Mouse (Mus musculus) heart, postnatal 25 days (tissue): ENCODE measurements around the gene Pacsin1. TPM values are rescaled to one million over a fixed set of nuclear protein-coding genes. Genes with fewer than 3 reads are reported as not detected.

Source experiments
- total RNA-seq, 2 experiments: library from RNA; stranded (reverse); gene quantifications; 2 replicates each; pipeline ENCODE4 v1.2.3; 2021

Gene Pacsin1
- total RNA-seq, 2 experiments from 2014 or later = 0.25 to 0.62 TPM

Other genes starting within 250 kb of the Pacsin1 start
- under 1 TPM; 0.11 to 0.44 TPM for gene Grm4, start 134.1 kb upstream of the Pacsin1 start, total RNA-seq
- 10 to 100 TPM; 35.2 to 42.0 TPM for gene Hmga1, start 99.0 kb upstream of the Pacsin1 start, total RNA-seq
- gene AI413582, start 89.8 kb upstream of the Pacsin1 start, total RNA-seq = 1 to 10 TPM; 7.3 to 7.7 TPM
- 100 to 1,000 TPM; 343 TPM for gene Nudt3, start 32.0 kb upstream of the Pacsin1 start, total RNA-seq
- under 1 TPM in 1 of 2 experiments, not detected in 1; 0.94 TPM for gene RPS10-NUDT3, start 20.3 kb upstream of the Pacsin1 start, total RNA-seq
- gene Rps10, start 18.8 kb upstream of the Pacsin1 start, total RNA-seq = 100 to 1,000 TPM; 476 to 516 TPM
- not detected for gene Spdef, start 73.4 kb downstream of the Pacsin1 start, total RNA-seq
- 100 to 1,000 TPM; 133 to 137 TPM for gene D17Wsu92e, start 165.1 kb downstream of the Pacsin1 start, total RNA-seq
- 10 to 100 TPM; 59.9 to 60.7 TPM for gene Snrpc, start 182.6 kb downstream of the Pacsin1 start, total RNA-seq
- 10 to 100 TPM; 14.0 to 14.8 TPM for gene Uhrf1bp1, start 200.9 kb downstream of the Pacsin1 start, total RNA-seq